Mouse (Mus musculus): ENCODE measurements around the gene Ndufb7. TPM values are rescaled to one million over a fixed set of nuclear protein-coding genes. Genes with fewer than 3 reads are reported as not detected.

Ndufb7 gene
- 100 to 1,000 TPM; 393 to 579 TPM for polyA plus RNA-seq (2012; fragmentation: generic; extraction: Trizol)

GRCm38 (mm10) chr8:83566469-83567395 lies at the start of gene Ndufb7:
Ndufb7 (plus strand) TSS chr8:83566671.

DNA sequence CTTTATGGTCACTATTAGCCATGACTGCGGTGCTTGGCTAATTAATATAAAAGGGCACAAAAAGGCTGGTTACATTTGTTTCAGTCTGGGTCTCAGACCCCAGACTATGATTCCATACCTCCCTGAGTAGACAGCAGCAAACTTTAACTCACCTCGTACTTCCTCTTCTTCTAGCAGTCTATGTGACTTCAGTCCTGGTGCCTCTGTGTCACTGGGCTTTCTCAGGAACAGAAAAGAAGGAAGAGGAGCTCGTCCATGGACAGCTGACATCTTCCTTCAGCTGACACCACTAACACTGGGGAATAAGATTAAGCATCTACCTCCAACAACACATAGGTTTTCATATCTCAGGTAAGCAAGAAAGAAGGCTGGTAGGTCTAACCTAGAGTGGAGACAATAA lies 30.7 kb upstream of the Ndufb7 start, which contains the start of gene Olfr370:
Gene Olfr370, plus strand, starts transcription at position 45 of the 400 bp plus-strand sequence.

GRCm38 (mm10) chr8:83607661-83608397 lies 41.4 kb downstream of the Ndufb7 start, which contains the start of the genes Tecr and Dnajb1:
Tecr (minus strand) TSS chr8:83607971.
Dnajb1 (plus strand) TSS chr8:83608193.

Other genes starting within 250 kb of the Ndufb7 start
- 1 to 10 TPM in 1 of 2 experiments, under 1 TPM in 1; 0.16 to 1.2 TPM for gene Elmod2, start 234.2 kb upstream of the Ndufb7 start, polyA plus RNA-seq (2012; fragmentation: generic; extraction: Trizol)
- gene Mgat4d, start 218.2 kb upstream of the Ndufb7 start, polyA plus RNA-seq (2012; fragmentation: generic; extraction: Trizol), result not detected
- not detected for gene Clgn, start 176.8 kb upstream of the Ndufb7 start, polyA plus RNA-seq (2012; fragmentation: generic; extraction: Trizol)
- gene Scoc, start 108.3 kb upstream of the Ndufb7 start, polyA plus RNA-seq (2012; fragmentation: generic; extraction: Trizol), result 10 to 100 TPM in 1 of 2 experiments, 1 to 10 TPM in 1; 4.7 to 14.5 TPM
- gene Olfr370, start 30.9 kb upstream of the Ndufb7 start, polyA plus RNA-seq (2012; fragmentation: generic; extraction: Trizol), result not detected
- gene Tecr, start 41.3 kb downstream of the Ndufb7 start, polyA plus RNA-seq (2012; fragmentation: generic; extraction: Trizol), result 100 to 1,000 TPM; 261 to 327 TPM
- gene Dnajb1, start 41.5 kb downstream of the Ndufb7 start, polyA plus RNA-seq (2012; fragmentation: generic; extraction: Trizol), result 10 to 100 TPM; 21.4 to 22.5 TPM
- gene Gipc1, start 86.0 kb downstream of the Ndufb7 start, polyA plus RNA-seq (2012; fragmentation: generic; extraction: Trizol), result 10 to 100 TPM; 52.6 to 79.8 TPM
- 1 to 10 TPM in 1 of 2 experiments, under 1 TPM in 1; 0.22 to 6.8 TPM for gene Ptger1, start 100.0 kb downstream of the Ndufb7 start, polyA plus RNA-seq (2012; fragmentation: generic; extraction: Trizol)
- 10 to 100 TPM; 27.6 to 40.0 TPM for gene Pkn1, start 132.5 kb downstream of the Ndufb7 start, polyA plus RNA-seq (2012; fragmentation: generic; extraction: Trizol)
- 100 to 1,000 TPM in 1 of 2 experiments, 10 to 100 TPM in 1; 49.1 to 133 TPM for gene Ddx39, start 148.5 kb downstream of the Ndufb7 start, polyA plus RNA-seq (2012; fragmentation: generic; extraction: Trizol)
- 1 to 10 TPM in 1 of 2 experiments, under 1 TPM in 1; 0.37 to 4.7 TPM for gene Adgre5, start 174.7 kb downstream of the Ndufb7 start, polyA plus RNA-seq (2012; fragmentation: generic; extraction: Trizol)

Measured in C3H10T1/2 (cell line).